Mouse (Mus musculus) C2C12 (cell line): ENCODE data around the gene Gstt3.

ENCODE experiments used
- CEBPB ChIP-seq: IDR thresholded peaks from one replicate; pipeline ENCODE4 v1.6.1; 2011; ENCODE audit warnings: low read depth, mild to moderate bottlenecking, control low read depth, moderate library complexity
- CTCF ChIP-seq: IDR thresholded peaks from one replicate; pipeline ENCODE4 v1.5.1; 2011; ENCODE audit not compliant: control insufficient read depth, insufficient read depth, insufficient read length
- MAX ChIP-seq: IDR thresholded peaks from one replicate; pipeline ENCODE4 v1.6.1; 2011; ENCODE audit warnings: mild to moderate bottlenecking, control low read depth
- MYOD1 ChIP-seq: IDR thresholded peaks from one replicate; pipeline ENCODE4 v1.6.1; 2011; ENCODE audit warnings: low read depth; ENCODE audit not compliant: control insufficient read depth, insufficient read length
- MYOG ChIP-seq: IDR thresholded peaks from one replicate; pipeline ENCODE4 v1.6.1; 2011; ENCODE audit not compliant: control insufficient read depth, insufficient read length; ENCODE audit errors: extremely low read depth
- USF1 ChIP-seq: IDR thresholded peaks from one replicate; pipeline ENCODE4 v1.6.1; 2011; ENCODE audit warnings: low read depth, mild to moderate bottlenecking, control low read depth, moderate library complexity

DNA sequence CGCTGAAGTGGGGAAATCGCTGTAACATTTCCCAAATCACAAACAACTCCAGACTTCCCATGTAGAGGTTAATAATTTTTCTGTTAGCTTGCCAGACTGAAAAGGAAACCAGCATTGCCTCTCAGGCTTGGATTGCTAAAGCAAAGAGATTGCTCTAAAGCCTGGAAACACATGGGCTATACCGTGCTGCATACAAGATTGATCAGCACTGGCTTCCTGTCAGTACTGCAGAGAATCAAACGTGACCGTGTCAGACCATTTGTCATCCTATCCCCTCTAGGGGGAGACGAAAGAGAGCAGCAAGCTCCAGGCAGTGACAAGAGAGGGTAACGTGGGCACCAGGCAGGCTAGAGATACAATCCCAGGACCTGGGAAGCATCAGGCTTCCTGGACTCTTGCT is 9.6 kb upstream of the Gstt3 start:
- TF ChIP-seq CTCF (no peak), MAX (no peak), MYOD1 (no peak), CEBPB (no peak), USF1 (no peak), MYOG (no peak)
